Mouse (Mus musculus): ENCODE data around the gene Dynlt1f.
"Not testable (repeated sequence)": the region's sequence is repeated elsewhere in the genome, so short reads cannot be mapped to it uniquely, and the experiment has no call there.

DNA sequence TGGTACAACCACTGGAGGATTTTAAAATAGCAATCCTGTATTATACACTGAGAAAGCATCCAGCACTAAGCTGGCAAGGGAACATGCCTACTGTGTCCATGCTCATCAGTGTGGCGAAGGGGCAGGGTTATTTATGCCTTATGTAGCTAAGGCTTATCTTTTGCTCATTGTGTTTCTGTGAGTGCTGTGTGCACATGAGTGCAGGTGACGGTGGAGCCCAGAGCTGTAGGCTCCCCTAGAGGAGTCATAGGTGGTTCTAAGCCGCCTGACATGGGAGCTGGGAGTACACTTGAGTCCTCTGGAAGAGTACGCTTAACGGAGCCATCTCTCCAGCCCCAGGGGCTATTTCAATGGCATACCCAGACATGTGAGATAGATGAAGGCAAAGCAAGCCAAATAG, 36.4 kb downstream of the Dynlt1f start:
- not testable (repeated sequence) for TF ChIP-seq CTCF (conservative IDR thresholded peaks at IDR 0.05; ENCODE audit: low read length); POU5F1 (IDR thresholded peaks at IDR 0.05; ENCODE audit: borderline replicate concordance, low read length)
